Mouse (Mus musculus): ENCODE data around the gene Cox5b. TPM values are rescaled to one million over a fixed set of nuclear protein-coding genes. Genes with fewer than 3 reads are reported as not detected.

The Cox5b gene
- polyA plus RNA-seq, 1 experiment from 2014 or later, result 829 TPM

- H3K36me3 ChIP-seq (ENCODE audit: control insufficient read depth, insufficient read depth, low read length), result peaks cover 8% of the 10 kb centered on the region; the same call in 1 of the 2 replicates
- no peak for TF ChIP-seq CTCF (IDR thresholded peaks at IDR 0.05; ENCODE audit: low read depth)
- TF ChIP-seq EP300 (optimal IDR thresholded peaks at IDR 0.05), result no peak
- 0 out of 2 replicates have a peak, but pooled peaks cover 7% of the 10 kb centered on the region for H3K4me1 ChIP-seq (replicated peaks; ENCODE audit: control insufficient read depth, insufficient read depth)
- peak within 1 kb of the TSS; percentile 91 for H3K27ac ChIP-seq (replicated peaks)
- ATAC-seq (ENCODE audit: low FRiP score, low TSS enrichment), result peak; percentile 95
- peak within 1 kb of the TSS; percentile 81 for H3K4me2 ChIP-seq (replicated peaks; ENCODE audit: low read depth)
- DNase-seq (ENCODE audit: low spot score), result peak; percentile 99
- under 1% methylated on average over 29 of the region's 29 CpGs for WGBS
- H3K9ac ChIP-seq (ENCODE audit: low read length), result peak within 1 kb of the TSS; percentile 94
- H3K27me3 ChIP-seq (ENCODE audit: control insufficient read depth, insufficient read depth, low read length), result no peaks in the 10 kb centered on the region
- no peaks in the 10 kb centered on the region for H3K9me3 ChIP-seq (ENCODE audit: control insufficient read depth, low read length)
- peak within 1 kb of the TSS; percentile 99 for H3K4me3 ChIP-seq (ENCODE audit: low read depth, low read length)
Observed at GRCm38 (mm10) chr1:36709854-36710280, 18.6 kb downstream of the Cox5b start, which contains the start of gene 4933424G06Rik. TSS of gene 4933424G06Rik (plus strand) at chr1:36710149.

GRCm38 (mm10) chr1:36711104-36711503 is 19.9 kb downstream of the Cox5b start:
- 0 out of 2 replicates have a peak, but pooled peaks cover 7% of the 10 kb centered on the region for H3K4me1 ChIP-seq (replicated peaks; ENCODE audit: control insufficient read depth, insufficient read depth)
- no peaks in the 10 kb centered on the region for H3K36me3 ChIP-seq (ENCODE audit: control insufficient read depth, insufficient read depth, low read length)
- H3K27me3 ChIP-seq (ENCODE audit: control insufficient read depth, insufficient read depth, low read length), result no peaks in the 10 kb centered on the region
- no peak for DNase-seq (ENCODE audit: low spot score)
- WGBS, result 95% methylated on average over 2 of the region's 2 CpGs
- ATAC-seq (ENCODE audit: low FRiP score, low TSS enrichment), result no peak
- H3K27ac ChIP-seq (replicated peaks), result no peak overlapping the region
- no peak overlapping the region for H3K4me3 ChIP-seq (ENCODE audit: low read depth, low read length)
- H3K9me3 ChIP-seq (ENCODE audit: control insufficient read depth, low read length), result no peaks in the 10 kb centered on the region
- no peak overlapping the region for H3K9ac ChIP-seq (ENCODE audit: low read length)
- no peak overlapping the region for H3K4me2 ChIP-seq (replicated peaks; ENCODE audit: low read depth)
- TF ChIP-seq CTCF (IDR thresholded peaks at IDR 0.05; ENCODE audit: low read depth) (no peak), EP300 (optimal IDR thresholded peaks at IDR 0.05) (no peak)

GRCm38 (mm10) chr1:36714311-36714710 is 23.1 kb downstream of the Cox5b start, which contains the start of gene Actr1b:
TSS of gene Actr1b (minus strand) at chr1:36714422.
- TF ChIP-seq CTCF (IDR thresholded peaks at IDR 0.05; ENCODE audit: low read depth) (no peak), EP300 (optimal IDR thresholded peaks at IDR 0.05) (no peak)

GRCm38 (mm10) chr1:36718786-36719185 is 27.5 kb downstream of the Cox5b start:
- 88% methylated on average over 1 of the region's 1 CpGs for WGBS

More at GRCm38 (mm10) chr1:36714311-36714710, 23.1 kb downstream of the Cox5b start, which contains the start of gene Actr1b:
- no peak for DNase-seq (ENCODE audit: low spot score)
- Histone ChIP-seq H3K9me3 (ENCODE audit: control insufficient read depth, low read length) (no peaks in the 10 kb centered on the region), H3K36me3 (ENCODE audit: control insufficient read depth, insufficient read depth, low read length) (no peaks in the 10 kb centered on the region), H3K4me3 (ENCODE audit: low read depth, low read length) (no peak within 1 kb of the TSS), H3K27ac (replicated peaks) (no peak within 1 kb of the TSS), H3K4me2 (replicated peaks; ENCODE audit: low read depth) (no peak within 1 kb of the TSS), H3K4me1 (replicated peaks; ENCODE audit: control insufficient read depth, insufficient read depth) (no peaks in the 10 kb centered on the region), H3K27me3 (ENCODE audit: control insufficient read depth, insufficient read depth, low read length) (no peaks in the 10 kb centered on the region), H3K9ac (ENCODE audit: low read length) (no peak within 1 kb of the TSS)
- no peak for ATAC-seq (ENCODE audit: low FRiP score, low TSS enrichment)
- WGBS, result 70% methylated on average over 5 of the region's 5 CpGs

GRCm38 (mm10) chr1:36723146-36724056 is 32.2 kb downstream of the Cox5b start:
- no peaks in the 10 kb centered on the region for H3K36me3 ChIP-seq (ENCODE audit: control insufficient read depth, insufficient read depth, low read length)
- no peak overlapping the region for H3K9ac ChIP-seq (ENCODE audit: low read length)
- 55% methylated on average over 16 of the region's 16 CpGs for WGBS
- no peaks in the 10 kb centered on the region for H3K27me3 ChIP-seq (ENCODE audit: control insufficient read depth, insufficient read depth, low read length)
- no peak for TF ChIP-seq EP300 (optimal IDR thresholded peaks at IDR 0.05)
- no peak for TF ChIP-seq CTCF (IDR thresholded peaks at IDR 0.05; ENCODE audit: low read depth)
- no peak for ATAC-seq (ENCODE audit: low FRiP score, low TSS enrichment)
- no peaks in the 10 kb centered on the region for H3K4me1 ChIP-seq (replicated peaks; ENCODE audit: control insufficient read depth, insufficient read depth)
- H3K27ac ChIP-seq (replicated peaks), result no peak overlapping the region
- no peak overlapping the region for H3K4me3 ChIP-seq (ENCODE audit: low read depth, low read length)
- no peak for DNase-seq (ENCODE audit: low spot score)
- no peak overlapping the region for H3K4me2 ChIP-seq (replicated peaks; ENCODE audit: low read depth)
- H3K9me3 ChIP-seq (ENCODE audit: control insufficient read depth, low read length), result no peaks in the 10 kb centered on the region

More at GRCm38 (mm10) chr1:36718786-36719185, 27.5 kb downstream of the Cox5b start:
- Histone ChIP-seq H3K4me1 (replicated peaks; ENCODE audit: control insufficient read depth, insufficient read depth) (no peaks in the 10 kb centered on the region), H3K4me3 (ENCODE audit: low read depth, low read length) (no peak overlapping the region), H3K4me2 (replicated peaks; ENCODE audit: low read depth) (no peak overlapping the region), H3K36me3 (ENCODE audit: control insufficient read depth, insufficient read depth, low read length) (no peaks in the 10 kb centered on the region), H3K9me3 (ENCODE audit: control insufficient read depth, low read length) (no peaks in the 10 kb centered on the region), H3K27me3 (ENCODE audit: control insufficient read depth, insufficient read depth, low read length) (no peaks in the 10 kb centered on the region), H3K9ac (ENCODE audit: low read length) (no peak overlapping the region), H3K27ac (replicated peaks) (no peak overlapping the region)
- no peak for DNase-seq (ENCODE audit: low spot score)
- TF ChIP-seq CTCF (IDR thresholded peaks at IDR 0.05; ENCODE audit: low read depth) (no peak), EP300 (optimal IDR thresholded peaks at IDR 0.05) (no peak)
- no peak for ATAC-seq (ENCODE audit: low FRiP score, low TSS enrichment)

GRCm38 (mm10) chr1:36724057-36724431 is 32.8 kb downstream of the Cox5b start:
- H3K9me3 ChIP-seq (ENCODE audit: control insufficient read depth, low read length), result no peaks in the 10 kb centered on the region
- no peaks in the 10 kb centered on the region for H3K27me3 ChIP-seq (ENCODE audit: control insufficient read depth, insufficient read depth, low read length)
- H3K36me3 ChIP-seq (ENCODE audit: control insufficient read depth, insufficient read depth, low read length), result no peaks in the 10 kb centered on the region
- no peak for TF ChIP-seq EP300 (optimal IDR thresholded peaks at IDR 0.05)
- no peak for TF ChIP-seq CTCF (IDR thresholded peaks at IDR 0.05; ENCODE audit: low read depth)
- H3K4me1 ChIP-seq (replicated peaks; ENCODE audit: control insufficient read depth, insufficient read depth), result no peaks in the 10 kb centered on the region
- no peak overlapping the region for H3K27ac ChIP-seq (replicated peaks)
- H3K4me2 ChIP-seq (replicated peaks; ENCODE audit: low read depth), result no peak overlapping the region
- H3K4me3 ChIP-seq (ENCODE audit: low read depth, low read length), result no peak overlapping the region
- H3K9ac ChIP-seq (ENCODE audit: low read length), result no peak overlapping the region
- no peak for DNase-seq (ENCODE audit: low spot score)
- 64% methylated on average over 4 of the region's 4 CpGs for WGBS
- ATAC-seq (ENCODE audit: low FRiP score, low TSS enrichment), result no peak
